Mouse (Mus musculus): ENCODE measurements at regions not wholly inside any gene's neighbourhood (a gene's known extent, or its start where the extent isn't known, plus 50 kb on each side); places are given as distances from the start of the nearest gene placed in this dataset.

GRCm38 (mm10) chr14:95493154-95493553 lies 387.9 kb upstream of the 4921530L21Rik start:
- Histone ChIP-seq H3K4me1 (ENCODE audit: insufficient read depth, low read length) (no peaks in the 10 kb centered on the region), H3K27ac (no peak overlapping the region), H3K9ac (replicated peaks; ENCODE audit: low read length) (no peak overlapping the region), H3K9me3 (ENCODE audit: low read length) (no peaks in the 10 kb centered on the region), H3K36me3 (ENCODE audit: insufficient read depth, low read length) (no peaks in the 10 kb centered on the region), H3K4me2 (ENCODE audit: low read depth, low read length) (no peak overlapping the region), H3K4me3 (ENCODE audit: low read length) (no peak overlapping the region), H3K27me3 (ENCODE audit: insufficient read depth, low read length) (no peaks in the 10 kb centered on the region)
- TF ChIP-seq CTCF (IDR thresholded peaks at IDR 0.05; ENCODE audit: low read depth), result no peak
- DNase-seq (ENCODE audit: low spot score) (no peak), ATAC-seq (no peak)
- 98% methylated on average over 3 of the region's 3 CpGs for WGBS

- 64% methylated on average over 2 of the region's 2 CpGs for WGBS
- DNase-seq (ENCODE audit: low spot score) (no peak), ATAC-seq (no peak)
- Histone ChIP-seq H3K9ac (replicated peaks; ENCODE audit: low read length) (no peak overlapping the region), H3K27me3 (ENCODE audit: insufficient read depth, low read length) (no peaks in the 10 kb centered on the region), H3K9me3 (ENCODE audit: low read length) (no peaks in the 10 kb centered on the region), H3K4me1 (ENCODE audit: insufficient read depth, low read length) (no peaks in the 10 kb centered on the region), H3K27ac (no peak overlapping the region), H3K36me3 (ENCODE audit: insufficient read depth, low read length) (no peaks in the 10 kb centered on the region), H3K4me3 (ENCODE audit: low read length) (no peak overlapping the region), H3K4me2 (ENCODE audit: low read depth, low read length) (no peak overlapping the region)
- TF ChIP-seq CTCF (IDR thresholded peaks at IDR 0.05; ENCODE audit: low read depth), result no peak
Observed at GRCm38 (mm10) chr14:95493958-95494357, 387.1 kb upstream of the 4921530L21Rik start.

DNA sequence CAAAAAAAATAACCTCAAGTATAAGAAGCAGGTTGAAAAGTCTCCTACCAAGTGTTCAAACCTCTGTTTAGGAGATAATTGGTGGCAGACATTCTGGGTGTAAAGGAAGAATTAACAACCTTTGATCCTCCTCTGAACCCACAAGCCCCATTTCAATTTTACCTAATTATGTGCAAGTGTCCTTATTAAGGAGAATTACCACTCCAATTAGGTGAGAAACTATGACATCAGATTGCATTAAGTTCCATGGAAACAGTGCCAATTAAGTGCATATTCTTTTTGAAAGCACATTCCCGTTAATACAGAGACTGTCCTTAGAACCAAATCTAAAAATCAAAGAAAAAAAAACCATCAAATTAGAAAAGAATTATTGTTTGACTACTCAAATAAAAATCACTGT lies 366.0 kb upstream of the 4921530L21Rik start:
- Histone ChIP-seq H3K9me3 (ENCODE audit: low read length) (no peaks in the 10 kb centered on the region), H3K4me3 (ENCODE audit: low read length) (no peak overlapping the region), H3K4me1 (ENCODE audit: insufficient read depth, low read length) (no peaks in the 10 kb centered on the region), H3K27ac (no peak overlapping the region), H3K9ac (replicated peaks; ENCODE audit: low read length) (no peak overlapping the region), H3K4me2 (ENCODE audit: low read depth, low read length) (no peak overlapping the region), H3K27me3 (ENCODE audit: insufficient read depth, low read length) (no peaks in the 10 kb centered on the region), H3K36me3 (ENCODE audit: insufficient read depth, low read length) (no peaks in the 10 kb centered on the region)
- TF ChIP-seq CTCF (IDR thresholded peaks at IDR 0.05; ENCODE audit: low read depth), result no peak
- ATAC-seq, result no peak
- 83% methylated on average over 1 of the region's 1 CpGs for WGBS
- no peak for DNase-seq (ENCODE audit: low spot score)

DNA sequence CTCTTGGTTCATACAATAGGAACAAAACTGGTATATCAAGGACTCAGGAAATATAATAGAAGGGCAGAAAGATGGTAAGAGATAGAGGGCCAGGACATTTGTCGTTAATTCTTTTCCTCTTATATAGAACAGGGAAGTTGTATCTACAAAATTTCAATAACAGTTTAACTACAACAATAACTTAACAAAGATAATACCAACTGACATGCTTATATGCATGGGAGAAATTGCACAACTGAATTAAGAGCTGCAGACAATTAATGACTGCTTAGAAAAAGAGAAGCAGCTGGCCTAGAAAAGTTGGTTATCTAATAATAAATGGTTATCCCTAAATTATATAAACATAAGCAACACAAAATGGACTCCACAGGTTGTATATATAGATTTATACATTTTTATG lies 362.2 kb upstream of the 4921530L21Rik start:
- no peaks in the 10 kb centered on the region for H3K9me3 ChIP-seq (ENCODE audit: low read length)
- no peak overlapping the region for H3K4me2 ChIP-seq (ENCODE audit: low read depth, low read length)
- no peaks in the 10 kb centered on the region for H3K36me3 ChIP-seq (ENCODE audit: insufficient read depth, low read length)
- H3K9ac ChIP-seq (replicated peaks; ENCODE audit: low read length), result no peak overlapping the region
- DNase-seq (ENCODE audit: low spot score) (no peak), ATAC-seq (no peak)
- TF ChIP-seq CTCF (IDR thresholded peaks at IDR 0.05; ENCODE audit: low read depth), result no peak
- H3K27ac ChIP-seq, result no peak overlapping the region
- WGBS, result 84% methylated on average over 1 of the region's 1 CpGs
- no peaks in the 10 kb centered on the region for H3K27me3 ChIP-seq (ENCODE audit: insufficient read depth, low read length)
- H3K4me1 ChIP-seq (ENCODE audit: insufficient read depth, low read length), result no peaks in the 10 kb centered on the region
- no peak overlapping the region for H3K4me3 ChIP-seq (ENCODE audit: low read length)

DNA sequence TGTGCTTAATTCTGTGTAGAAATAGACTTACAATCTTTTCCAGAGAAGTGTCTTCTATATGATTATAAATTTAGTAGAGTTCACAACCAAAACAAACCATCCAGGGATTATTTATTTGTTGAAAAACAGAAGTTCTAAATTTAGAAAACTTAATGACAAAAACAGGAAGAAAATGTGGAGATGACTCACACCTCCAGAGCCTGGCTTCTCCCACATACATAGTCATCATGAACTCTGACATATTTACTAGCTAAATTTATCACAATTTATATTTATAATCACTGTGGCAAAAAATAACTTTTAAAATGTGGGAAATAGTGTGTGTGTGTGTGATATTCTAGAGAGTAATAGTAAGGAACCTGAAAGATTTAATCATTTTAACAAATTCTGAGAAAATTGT lies 337.2 kb upstream of the 4921530L21Rik start:
- no peak for TF ChIP-seq CTCF (IDR thresholded peaks at IDR 0.05; ENCODE audit: low read depth)
- no peaks in the 10 kb centered on the region for H3K9me3 ChIP-seq (ENCODE audit: low read length)
- DNase-seq (ENCODE audit: low spot score) (no peak), ATAC-seq (no peak)
- H3K4me3 ChIP-seq (ENCODE audit: low read length), result no peak overlapping the region
- H3K9ac ChIP-seq (replicated peaks; ENCODE audit: low read length), result no peak overlapping the region
- no peak overlapping the region for H3K27ac ChIP-seq
- no peaks in the 10 kb centered on the region for H3K36me3 ChIP-seq (ENCODE audit: insufficient read depth, low read length)
- H3K4me1 ChIP-seq (ENCODE audit: insufficient read depth, low read length), result no peaks in the 10 kb centered on the region
- H3K4me2 ChIP-seq (ENCODE audit: low read depth, low read length), result no peak overlapping the region
- H3K27me3 ChIP-seq (ENCODE audit: insufficient read depth, low read length), result no peaks in the 10 kb centered on the region

GRCm38 (mm10) chr14:95591075-95591474 lies 290.0 kb upstream of the 4921530L21Rik start:
- H3K27ac ChIP-seq, result no peak overlapping the region
- no peaks in the 10 kb centered on the region for H3K36me3 ChIP-seq (ENCODE audit: insufficient read depth, low read length)
- DNase-seq (ENCODE audit: low spot score) (no peak), ATAC-seq (no peak)
- H3K27me3 ChIP-seq (ENCODE audit: insufficient read depth, low read length), result no peaks in the 10 kb centered on the region
- TF ChIP-seq CTCF (IDR thresholded peaks at IDR 0.05; ENCODE audit: low read depth), result no peak
- H3K4me3 ChIP-seq (ENCODE audit: low read length), result no peak overlapping the region
- 83% methylated on average over 3 of the region's 3 CpGs for WGBS
- no peaks in the 10 kb centered on the region for H3K9me3 ChIP-seq (ENCODE audit: low read length)
- no peak overlapping the region for H3K4me2 ChIP-seq (ENCODE audit: low read depth, low read length)
- no peak overlapping the region for H3K9ac ChIP-seq (replicated peaks; ENCODE audit: low read length)
- no peaks in the 10 kb centered on the region for H3K4me1 ChIP-seq (ENCODE audit: insufficient read depth, low read length)

DNA sequence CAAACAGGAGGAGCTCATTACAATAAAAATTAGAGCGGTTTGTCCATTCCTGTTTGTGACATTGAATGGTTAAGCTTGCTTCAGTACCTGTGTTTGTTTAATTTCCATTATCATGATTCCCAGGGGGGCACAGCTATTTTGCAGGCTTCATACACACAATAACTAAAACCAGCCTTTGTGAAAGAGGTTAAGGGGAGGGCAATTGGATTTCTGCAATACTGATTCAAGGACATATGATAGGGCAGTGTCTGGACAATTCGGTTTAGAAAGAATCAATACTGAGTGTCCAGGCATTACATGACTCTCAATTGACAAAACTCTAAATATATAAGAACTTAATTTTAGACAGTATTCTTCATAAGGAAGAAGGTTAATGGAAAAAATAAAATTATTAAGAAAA lies 284.7 kb upstream of the 4921530L21Rik start:
- no peak overlapping the region for H3K4me3 ChIP-seq (ENCODE audit: low read length)
- DNase-seq (ENCODE audit: low spot score) (no peak), ATAC-seq (no peak)
- no peak overlapping the region for H3K27ac ChIP-seq
- H3K4me1 ChIP-seq (ENCODE audit: insufficient read depth, low read length), result no peaks in the 10 kb centered on the region
- no peak overlapping the region for H3K4me2 ChIP-seq (ENCODE audit: low read depth, low read length)
- WGBS, result 66% methylated on average over 2 of the region's 2 CpGs
- H3K9ac ChIP-seq (replicated peaks; ENCODE audit: low read length), result no peak overlapping the region
- no peaks in the 10 kb centered on the region for H3K27me3 ChIP-seq (ENCODE audit: insufficient read depth, low read length)
- H3K9me3 ChIP-seq (ENCODE audit: low read length), result no peaks in the 10 kb centered on the region
- no peaks in the 10 kb centered on the region for H3K36me3 ChIP-seq (ENCODE audit: insufficient read depth, low read length)
- no peak for TF ChIP-seq CTCF (IDR thresholded peaks at IDR 0.05; ENCODE audit: low read depth)
